Mouse (Mus musculus) heart, postnatal 4 days (tissue): ENCODE data around the gene Ltc4s. TPM values are rescaled to one million over a fixed set of nuclear protein-coding genes. Genes with fewer than 3 reads are reported as not detected.

Source experiments
- DNase-seq: peaks from one replicate; pipeline ENCODE4 v3.0.0; 2021
- total RNA-seq, 2 experiments: library from RNA; stranded (reverse); gene quantifications; 2 replicates each; pipeline ENCODE4 v1.2.3; 2021

Gene Ltc4s
- total RNA-seq, 2 experiments from 2014 or later = 2.0 to 2.7 TPM

DNA sequence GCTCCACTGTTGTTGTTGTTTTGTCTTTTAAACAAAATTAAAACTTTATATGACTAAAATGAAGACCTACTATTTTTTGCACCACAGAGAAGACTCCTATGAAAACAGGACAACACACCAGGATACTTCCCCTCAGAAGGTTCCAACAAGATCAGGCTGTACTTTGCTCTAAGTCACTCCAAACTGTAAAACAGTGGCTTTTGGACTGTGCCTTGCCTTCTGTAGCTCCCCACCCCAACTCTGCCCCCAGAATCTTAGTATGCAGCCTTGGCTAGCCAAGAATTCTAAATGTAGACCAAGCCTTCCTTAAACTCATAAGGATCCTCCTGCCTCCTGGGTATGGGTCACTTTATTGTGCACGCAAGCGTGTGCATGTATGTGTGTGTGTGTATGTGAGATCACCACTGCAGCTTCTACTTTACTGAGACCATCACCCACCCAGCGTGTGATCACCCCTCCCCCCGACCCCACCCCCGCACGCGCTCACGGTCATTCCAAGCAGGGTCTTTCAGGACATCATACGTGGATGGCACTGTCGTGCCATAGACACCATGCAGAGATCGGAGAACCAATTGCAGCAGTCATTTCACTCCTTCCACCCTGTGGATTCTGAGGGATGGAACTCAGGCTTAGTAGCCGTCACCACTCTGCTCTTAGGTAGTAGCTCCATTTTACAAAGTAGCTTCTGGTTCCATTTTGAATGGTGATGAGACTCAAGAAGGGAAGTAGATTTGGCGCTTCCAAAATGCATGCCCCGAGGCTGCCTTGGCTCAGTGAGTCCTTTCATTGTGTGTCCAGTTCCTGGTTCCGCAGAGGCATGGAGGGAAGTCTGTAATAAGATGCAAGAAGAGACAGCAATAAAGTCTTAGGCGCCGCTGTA, 14.4 kb downstream of the Ltc4s start:
- DNase-seq = no peak

DNA sequence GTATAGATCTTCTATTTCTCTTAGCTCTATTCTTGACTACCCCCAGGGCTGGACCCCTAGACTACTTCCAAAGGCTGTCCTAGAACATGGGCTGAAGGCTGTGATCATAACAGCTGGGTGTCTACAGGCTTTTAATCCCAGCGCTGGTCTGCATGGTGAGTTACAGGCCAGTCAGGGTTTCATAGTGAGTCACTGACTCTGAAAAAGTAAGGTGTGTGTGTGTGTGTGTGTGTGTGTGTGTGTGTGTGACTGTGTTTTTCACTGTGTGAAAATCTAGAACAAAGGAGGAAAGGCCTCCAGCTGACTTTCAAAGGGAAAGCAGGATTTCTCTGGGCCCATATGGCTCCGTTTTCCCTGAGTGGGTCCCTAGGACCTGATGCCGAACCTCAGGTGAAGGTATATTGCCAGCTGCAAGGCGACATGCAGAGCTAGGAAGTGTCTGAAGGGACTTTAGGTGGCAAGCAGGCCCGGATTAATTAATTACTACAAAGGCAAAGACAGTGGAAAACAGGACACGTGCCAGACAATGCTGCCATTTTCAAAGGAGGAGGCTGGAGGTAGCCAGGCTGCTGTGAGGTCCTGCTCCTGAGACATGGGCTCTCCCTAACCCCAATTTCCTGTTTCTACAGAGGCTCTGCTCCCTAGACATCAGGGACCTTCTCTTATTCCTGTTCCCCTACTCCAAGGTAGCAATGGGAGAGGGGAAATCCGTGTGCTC, 15.7 kb downstream of the Ltc4s start:
- no peak for DNase-seq

DNA sequence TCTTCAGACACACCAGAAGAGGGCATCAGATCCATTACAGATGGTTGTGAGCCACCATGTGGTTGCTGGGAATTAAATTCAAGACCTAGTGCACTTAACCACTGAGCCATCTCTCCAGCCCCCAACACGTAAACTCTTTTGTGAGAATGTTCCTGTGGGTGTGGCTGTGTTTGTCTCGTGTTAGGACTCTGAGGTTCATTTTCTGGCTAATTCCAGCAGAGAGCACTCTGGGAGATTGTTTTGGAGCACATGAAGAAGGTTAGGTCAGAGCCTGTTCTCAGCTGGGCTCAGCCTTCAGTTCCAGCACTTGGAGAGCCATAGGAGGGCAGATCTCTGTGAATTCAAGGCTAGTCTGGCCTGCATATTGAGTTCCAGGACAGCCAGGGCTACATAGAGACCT, 18.6 kb downstream of the Ltc4s start:
- no peak for DNase-seq

DNA sequence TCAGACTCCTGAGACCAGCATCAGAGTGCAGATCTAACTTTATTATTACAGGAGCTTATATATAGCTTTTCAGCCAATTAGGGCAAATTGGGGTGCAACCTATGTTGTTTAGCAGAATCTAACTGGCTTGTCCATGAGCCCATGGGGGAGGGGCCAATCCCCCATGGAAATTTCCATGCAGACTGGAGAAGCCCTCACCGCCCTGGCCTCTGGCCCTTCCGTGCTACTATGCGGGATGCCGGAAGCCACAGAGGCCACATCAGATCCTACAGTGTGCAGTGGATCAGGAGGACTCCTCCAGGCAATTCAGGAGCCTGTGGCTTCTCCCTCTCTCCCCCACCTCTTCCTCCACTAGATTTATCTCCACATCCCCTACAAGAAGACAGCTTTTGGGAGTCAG, 20.6 kb downstream of the Ltc4s start:
- no peak for DNase-seq

DNA sequence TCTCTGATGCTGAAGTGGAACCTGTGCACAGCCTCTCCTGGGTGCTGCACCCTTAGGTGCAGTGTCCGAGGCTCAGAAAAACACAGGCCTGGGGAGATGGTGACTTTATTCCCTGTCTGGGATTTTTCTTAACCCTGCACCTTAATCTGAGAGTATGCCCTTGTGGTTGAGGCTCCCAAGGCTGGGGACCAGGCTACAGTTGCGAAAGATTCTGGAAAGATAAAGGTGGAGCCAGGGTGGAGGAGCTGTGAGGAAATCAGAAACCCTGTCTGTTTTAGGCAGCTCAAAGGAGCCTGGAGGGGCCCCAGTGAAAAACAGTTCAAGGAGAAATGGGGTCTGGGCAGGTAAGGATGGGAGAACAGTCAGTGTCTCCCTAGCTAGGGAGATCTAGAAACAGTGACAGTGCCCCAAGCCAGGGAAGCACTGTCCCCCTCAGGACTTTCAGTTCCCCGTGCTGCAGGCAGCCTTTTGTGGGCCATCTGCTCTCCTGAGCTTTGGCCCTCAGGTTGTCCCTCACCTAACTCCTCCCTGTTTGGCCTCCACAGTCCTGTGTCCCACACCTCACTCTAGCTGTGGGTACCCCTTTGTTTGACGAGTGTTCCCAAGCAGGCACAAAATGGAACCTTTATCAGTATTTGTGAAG, 21.6 kb downstream of the Ltc4s start:
- DNase-seq = no peak

DNA sequence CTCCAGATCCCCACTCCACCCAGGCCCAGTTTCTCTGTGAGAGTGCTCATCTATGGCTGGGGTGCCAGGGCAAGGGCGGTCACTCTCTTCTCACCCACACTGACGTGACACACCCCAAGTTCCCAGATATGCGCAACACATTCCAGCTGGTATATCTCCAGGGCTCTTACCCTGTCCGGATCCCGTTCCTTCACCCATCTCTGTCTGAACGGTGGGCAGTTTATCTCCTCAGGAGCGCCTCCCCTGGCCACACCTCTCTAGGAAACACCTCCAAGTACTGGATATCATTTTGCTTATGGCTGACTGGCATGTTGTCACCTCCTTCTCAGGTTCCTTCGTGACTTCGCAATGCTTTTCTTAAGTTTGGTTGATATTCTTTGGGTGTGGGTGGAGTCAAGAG, 22.8 kb downstream of the Ltc4s start:
- no peak for DNase-seq

DNA sequence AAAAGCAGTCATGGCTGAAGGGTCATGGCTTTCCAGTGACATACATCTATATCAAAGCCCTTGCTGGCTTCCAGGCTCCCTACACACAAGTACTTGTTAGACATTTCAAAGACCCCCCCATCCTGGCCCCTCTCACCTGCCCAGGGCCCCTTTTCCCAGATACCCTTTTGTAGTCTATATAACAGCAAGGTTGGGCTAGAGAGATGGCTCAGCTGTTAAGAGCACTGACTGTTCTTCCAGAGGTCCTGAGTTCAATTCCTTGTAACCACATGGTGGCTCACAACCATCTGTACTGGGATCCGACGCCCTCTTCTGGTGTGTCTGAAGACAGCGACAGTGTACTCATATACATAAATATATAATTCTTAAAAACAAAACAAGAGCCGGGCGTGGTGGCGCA, 23.8 kb downstream of the Ltc4s start:
- no peak for DNase-seq

DNA sequence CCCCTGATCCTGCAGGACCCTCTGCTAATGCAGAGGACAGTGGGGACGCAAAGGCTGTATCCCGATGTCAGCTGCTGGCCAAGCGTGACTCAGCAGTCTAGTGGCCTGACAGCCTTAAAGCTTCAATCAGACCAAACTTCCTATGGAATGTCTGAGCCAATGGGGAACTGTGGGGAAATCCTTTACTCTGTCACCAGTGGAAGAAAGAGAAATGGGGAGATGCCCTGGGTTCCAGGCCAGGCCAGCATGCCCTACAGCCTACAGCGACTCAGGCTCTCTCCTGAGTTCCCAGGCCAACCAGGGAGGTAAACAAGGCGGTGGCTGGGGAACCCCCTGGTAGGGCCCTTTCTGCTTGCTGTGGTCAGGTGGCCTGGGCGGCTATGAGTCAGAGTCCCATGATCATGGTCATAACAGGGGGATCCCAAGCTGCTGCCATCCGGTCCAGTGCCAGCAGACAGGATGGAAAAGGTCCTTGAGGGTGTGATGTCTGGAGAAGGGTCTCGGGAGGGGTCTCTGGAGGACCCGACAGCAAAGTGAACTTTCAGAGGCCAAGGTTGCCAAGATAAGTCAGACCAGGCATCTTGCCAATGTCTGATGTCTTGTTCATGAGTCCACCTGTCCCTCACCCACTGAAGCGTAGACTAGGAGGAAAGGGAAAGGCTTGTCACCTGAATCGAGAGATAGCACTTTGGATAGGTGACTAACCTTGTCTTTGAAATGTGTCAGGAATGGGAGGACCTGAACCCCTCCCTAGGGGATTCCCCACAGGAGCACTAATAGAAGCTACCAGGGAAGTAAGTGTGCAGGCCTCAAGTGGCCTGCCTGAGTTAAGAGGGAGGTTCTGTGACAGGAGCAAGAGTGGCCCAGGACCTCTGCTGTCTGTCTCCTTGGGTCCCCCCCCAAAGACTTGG, 25.3 kb downstream of the Ltc4s start:
- DNase-seq = peak; percentile 85

DNA sequence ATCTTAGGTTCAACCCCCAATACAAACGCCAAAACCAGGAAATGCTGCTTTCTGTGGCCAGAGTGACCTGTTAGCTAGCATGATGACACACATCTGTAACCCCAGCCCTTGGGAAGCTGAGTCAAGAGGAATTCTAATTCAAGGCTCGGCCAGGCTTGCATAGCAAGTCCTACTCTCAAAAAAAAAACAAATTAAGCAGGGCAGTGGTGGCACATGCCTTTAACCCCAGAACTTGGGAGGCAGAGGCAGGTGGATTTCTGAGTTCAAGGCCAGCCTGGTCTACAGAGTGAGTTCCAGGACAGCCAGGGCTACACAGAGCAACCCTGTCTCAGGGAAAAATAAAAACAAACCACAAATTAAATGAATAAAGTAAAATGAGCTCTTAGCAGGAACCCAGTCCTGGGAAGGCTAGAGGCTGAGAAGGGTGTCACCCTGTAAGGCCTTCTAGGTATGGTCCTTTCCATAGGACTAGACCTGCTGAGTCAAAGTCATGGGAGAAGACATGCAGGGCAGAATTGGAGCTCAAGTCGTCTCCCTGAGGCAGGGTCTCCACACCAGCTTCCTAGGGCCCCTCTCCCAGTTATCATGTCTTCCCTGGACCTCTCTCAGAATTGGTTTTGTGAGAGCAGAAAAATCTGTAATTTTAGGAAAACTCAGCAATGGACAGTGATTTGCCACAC, 26.2 kb downstream of the Ltc4s start:
- no peak for DNase-seq

DNA sequence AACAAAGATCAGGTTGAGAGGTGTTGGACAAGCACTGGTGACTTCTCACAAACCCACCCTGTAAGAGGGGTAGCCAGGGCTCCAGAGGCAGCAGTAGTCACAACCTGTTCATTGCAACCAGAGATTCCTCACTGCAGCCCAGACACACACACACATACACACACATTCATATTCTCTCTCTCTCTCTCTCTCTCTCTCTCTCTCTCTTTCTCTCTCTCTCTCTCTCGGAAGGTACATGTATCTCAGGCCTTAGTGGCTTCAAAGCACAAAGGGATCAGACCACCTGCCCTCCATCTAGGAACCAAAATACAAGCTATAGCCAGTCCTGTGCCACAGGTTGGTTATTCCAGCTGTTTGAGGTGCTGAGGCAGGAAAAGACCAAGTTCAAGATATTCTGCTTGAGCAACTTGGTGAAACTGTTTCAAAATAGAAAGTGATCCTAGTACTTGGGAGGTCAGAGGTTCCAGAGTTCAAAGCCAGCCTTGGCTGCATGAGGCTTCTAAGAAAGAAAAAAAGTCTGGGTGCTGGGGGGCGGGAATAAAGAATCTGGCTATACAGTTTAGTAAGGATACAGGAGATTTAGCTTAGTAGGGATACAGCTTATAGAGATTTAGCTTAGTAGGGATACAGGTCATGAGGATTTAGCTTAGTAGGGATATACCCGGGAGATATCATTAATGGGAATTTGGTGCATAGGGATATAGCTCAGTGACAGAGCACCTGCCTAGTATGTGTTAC, 26.9 kb downstream of the Ltc4s start:
- DNase-seq = no peak

DNA sequence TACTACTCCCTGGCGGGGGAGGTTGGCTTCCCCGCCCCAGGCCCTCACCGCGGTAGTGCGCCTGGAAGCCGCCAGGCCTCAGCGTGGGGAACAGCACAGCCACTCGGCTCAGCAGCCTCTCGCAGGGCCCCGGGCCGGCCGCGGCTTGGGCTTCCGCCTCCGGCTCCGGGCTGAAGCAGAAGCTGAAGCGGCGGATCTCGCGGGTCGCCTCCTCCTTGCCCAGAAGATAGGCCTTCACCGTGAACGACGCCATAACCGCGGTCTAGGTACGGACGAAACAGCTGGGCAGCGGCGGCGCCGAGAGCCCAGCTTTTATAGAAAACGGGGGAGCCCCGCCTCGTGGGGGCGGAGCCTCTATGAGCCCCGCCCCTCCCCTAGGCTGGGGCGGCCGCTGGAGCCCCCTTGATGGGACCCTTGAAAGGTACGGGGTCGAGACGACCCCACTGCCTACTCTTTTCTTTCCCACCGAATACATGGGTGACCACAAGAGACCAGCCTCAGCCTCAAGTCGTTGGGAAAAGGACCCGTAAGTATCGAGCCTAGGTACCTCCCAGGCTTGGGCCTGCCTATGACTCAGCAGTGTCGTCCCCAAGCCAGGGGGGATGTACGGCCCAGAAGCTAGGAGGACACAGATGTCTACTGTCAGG, 27.8 kb downstream of the Ltc4s start, which contains the start of the genes Sqstm1 and Mgat4b:
Gene Sqstm1 (minus strand): TSS at position 323 of the 647 bp plus-strand sequence.
Gene Mgat4b (plus strand): TSS at position 386 of the 647 bp plus-strand sequence.
- DNase-seq = peak; percentile 89

DNA sequence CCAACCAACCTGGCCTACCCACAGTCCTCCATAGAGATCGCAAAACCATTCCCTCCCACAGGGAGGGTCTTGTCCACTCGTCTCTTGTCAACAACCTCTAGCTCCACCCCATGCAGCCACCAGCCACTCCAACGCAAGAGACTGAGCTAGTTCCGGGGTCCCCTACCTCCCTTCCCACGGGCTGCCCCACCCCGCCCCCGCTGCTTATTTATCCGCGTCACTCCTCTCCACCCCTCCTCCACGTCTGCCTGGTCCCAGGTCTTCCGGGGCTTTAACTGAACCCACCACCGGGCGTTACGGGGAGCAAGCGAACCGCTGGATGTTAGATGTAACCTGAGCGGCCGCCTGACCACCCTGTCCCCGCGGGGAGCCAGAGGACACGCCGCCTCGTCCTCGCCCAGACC, 28.3 kb downstream of the Ltc4s start:
- DNase-seq = peak; percentile 94

DNA sequence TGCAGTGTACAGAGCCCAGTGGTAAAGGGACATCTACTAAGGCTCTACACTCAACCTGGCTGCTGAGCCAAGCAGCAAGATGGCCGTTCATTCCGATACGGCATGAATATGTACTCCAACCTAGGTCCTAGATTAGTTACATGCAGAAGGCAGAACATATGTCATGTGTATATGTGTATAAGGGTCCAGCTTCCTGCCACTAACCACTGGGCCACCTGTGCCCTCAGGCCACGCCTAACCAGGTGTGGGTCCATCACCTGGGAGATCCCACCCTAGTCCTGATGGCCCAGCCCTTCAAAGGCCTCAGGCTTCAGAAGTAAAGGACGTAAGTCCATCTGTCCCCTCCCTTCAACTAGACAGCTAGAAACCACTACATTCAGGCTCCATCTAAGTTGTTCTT, 30.4 kb downstream of the Ltc4s start:
- DNase-seq = no peak

DNA sequence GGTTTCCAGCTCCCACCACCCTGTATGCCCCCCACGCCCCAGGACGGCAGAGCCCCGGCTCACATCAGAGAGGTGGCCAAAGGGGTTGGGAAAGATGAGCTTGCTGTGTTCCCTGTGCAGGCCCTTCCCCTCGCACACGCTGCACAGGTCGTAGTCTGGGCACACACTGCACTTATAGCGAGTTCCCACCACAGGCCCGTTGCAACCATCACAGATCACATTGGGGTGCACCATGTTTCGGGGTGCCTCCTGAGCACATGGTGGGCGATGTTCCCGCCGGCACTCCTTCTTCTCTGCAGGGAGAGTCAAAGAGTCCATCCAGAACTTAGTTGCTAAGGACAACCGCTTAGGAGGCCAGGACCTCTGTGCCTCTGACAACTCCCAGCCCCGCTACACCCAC, 31.1 kb downstream of the Ltc4s start:
- no peak for DNase-seq

DNA sequence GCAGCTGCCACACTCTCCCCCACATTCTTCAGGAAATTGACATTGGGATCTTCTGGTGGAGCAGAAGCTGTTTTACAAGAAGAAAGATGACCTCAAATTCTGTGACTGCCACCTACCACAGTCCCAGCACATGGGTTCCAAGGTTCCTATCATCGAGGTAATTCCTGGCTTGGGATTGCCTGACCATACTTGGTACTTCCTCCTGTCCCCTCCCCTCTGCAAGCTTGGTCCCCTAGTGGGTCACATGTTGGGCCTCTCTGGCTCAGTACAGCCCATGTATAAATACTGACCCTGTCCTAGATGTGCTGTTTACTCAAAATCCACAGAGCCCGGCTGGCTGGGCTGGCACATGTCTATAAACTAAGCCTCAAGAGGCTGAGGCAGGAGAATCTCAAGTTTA, 32.4 kb downstream of the Ltc4s start:
- no peak for DNase-seq

DNA sequence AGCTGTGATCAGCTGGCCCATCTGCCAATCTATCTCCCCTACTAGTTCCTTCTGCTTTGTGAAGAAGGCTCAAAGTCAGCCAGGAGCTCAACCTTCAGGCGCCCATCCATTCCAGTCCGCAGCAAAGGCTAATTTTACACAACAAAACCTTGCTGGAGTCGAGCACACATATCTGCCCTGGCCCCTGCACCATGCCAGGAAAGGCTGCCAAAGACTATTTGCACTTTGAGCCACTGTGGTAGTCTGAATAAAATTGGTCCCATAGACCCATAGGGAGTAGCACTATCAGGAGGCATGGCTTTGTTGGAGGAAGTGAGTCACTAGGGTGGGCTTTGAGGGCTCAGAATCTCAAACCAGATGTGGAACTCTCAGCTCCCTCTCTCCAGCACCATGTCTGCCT, 33.0 kb downstream of the Ltc4s start:
- DNase-seq = no peak

DNA sequence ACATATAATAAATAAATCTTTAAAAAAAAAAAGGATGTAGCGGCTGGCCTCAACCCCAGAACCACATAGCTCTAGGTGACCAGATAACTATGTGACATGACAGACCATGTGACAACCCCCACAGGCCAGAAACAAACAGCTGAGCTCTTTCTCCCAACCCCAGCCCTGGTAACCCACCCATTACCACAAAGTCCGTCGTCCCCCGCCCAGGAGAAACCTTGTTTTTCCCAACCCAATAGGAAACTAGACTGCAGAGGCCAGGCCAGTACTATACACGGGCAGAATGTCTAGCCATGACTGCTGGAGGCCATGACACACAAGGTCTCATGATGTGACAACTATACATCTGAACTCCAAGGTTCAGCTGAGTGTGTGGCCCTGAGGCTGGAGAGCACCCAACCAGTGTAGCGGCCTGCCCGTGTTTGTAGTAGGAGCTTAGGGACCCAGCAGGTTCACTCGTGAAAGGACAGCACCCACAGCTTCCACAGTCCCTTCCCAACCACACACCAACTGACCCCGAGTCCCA, 35.1 kb downstream of the Ltc4s start:
- no peak for DNase-seq

DNA sequence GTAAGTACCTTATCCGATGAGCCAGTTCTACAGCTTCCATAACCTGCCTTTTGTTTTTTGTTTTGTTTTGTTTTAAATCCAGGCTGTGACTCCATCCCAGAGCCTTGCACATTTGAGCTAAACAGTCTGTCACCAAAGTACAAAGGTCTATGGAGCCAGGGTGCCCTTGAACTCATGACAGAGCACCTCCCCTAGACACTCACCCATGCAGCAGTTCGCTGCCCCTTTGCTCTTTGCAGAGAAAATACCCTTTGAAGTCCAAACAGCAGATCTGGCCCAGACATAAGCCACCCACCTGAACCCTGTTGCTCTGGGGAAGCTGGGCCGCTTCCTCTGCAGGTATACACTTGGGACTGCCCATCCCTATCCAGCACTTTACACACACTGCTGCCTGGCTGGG, 36.8 kb downstream of the Ltc4s start:
- DNase-seq = no peak

DNA sequence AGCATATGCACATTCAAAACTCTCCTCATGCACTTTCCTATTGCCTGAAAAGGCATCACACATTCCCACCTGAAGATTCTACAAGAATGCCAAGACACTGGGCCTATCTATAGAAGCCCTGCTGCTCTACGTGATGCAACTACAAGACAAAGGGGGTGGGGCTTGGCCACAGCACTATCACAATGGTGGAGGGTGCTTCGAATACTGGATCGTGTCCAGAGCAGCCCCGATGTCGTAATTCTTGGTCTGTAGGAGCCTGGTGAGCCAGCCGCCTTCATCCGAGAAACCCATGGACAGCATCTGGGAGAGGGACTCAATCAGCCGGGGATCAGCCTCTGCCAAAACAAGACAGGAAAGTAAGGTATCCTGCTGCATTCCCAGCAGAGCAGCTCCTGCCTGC, 37.8 kb downstream of the Ltc4s start:
- no peak for DNase-seq

DNA sequence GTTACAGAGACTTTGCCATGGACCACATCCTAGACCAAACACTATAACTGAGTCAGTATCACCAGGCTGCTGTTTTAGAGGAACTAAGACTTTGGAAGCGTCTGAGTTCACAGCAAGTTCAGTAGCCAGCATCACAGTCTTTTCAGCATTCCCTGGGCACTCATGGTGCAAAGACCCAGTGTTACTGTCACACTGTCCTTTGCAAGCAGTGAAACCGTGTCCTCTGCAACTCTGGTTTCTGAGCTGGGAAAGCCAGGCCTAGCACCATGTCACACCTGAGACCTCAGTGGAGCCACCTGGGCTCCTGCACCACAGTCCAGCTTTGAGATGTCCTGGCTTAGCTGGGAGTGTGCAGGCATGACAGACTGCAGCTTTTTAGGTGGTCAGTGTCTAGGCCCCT, 39.5 kb downstream of the Ltc4s start:
- no peak for DNase-seq
